Mouse (Mus musculus): ENCODE measurements around the gene Zbtb21. TPM values are rescaled to one million over a fixed set of nuclear protein-coding genes. Genes with fewer than 3 reads are reported as not detected.

Gene Zbtb21
- total RNA-seq, 1 experiment, result 29.6 TPM

DNA sequence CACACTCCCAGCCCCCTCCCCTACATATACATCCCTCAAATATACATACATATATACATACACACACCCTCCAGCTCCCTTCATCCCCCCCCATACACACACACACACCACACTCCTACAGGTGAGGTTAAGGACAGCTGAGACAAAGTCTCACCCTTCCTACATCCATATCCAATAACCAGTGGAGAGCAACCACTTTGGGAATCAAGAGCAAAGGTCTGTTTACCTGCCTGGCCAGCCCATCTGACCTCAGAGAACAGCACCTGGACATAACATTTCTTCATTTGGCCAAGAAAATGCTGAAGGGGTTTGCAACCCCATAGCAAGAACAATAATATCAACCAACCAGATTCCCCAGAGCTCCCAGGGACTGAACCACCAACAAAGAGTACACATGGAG, 56.1 kb downstream of the Zbtb21 start:
- no peak for DNase-seq (ENCODE audit: low read depth, low spot score)
- Histone ChIP-seq H3K9ac (ENCODE audit: insufficient read depth, low read depth, low read length, poor library complexity, severe bottlenecking) (no peak overlapping the region), H3K9me3 (ENCODE audit: control insufficient read depth, insufficient read depth, low read depth, low read length) (no peaks in the 10 kb centered on the region), H3K36me3 (ENCODE audit: control insufficient read depth, insufficient read depth, low read length, poor library complexity, severe bottlenecking) (no peaks in the 10 kb centered on the region), H3K4me1 (ENCODE audit: control insufficient read depth in 2 of 2, insufficient read depth in 2 of 2, low read length in 2 of 2, poor library complexity in 1 of 2) (no peaks in the 10 kb centered on the region), H3K27ac (ENCODE audit: insufficient read depth, low read depth, low read length, poor library complexity, severe bottlenecking) (no peak overlapping the region), H3K4me3 (ENCODE audit: insufficient read depth in 1 of 2, low read depth in 1 of 2, low read length in 2 of 2, poor library complexity in 1 of 2, severe bottlenecking in 1 of 2) (no peak overlapping the region)
- in situ Hi-C loops (cut with MboI; ENCODE audit: low sequenced_read_pairs in 2 of 2, unreplicated experiment in 2 of 2), result no loop called here
- TF ChIP-seq CHD2 (IDR thresholded peaks at IDR 0.05; ENCODE audit: low read depth, low read length) (no peak), MAFK (IDR thresholded peaks at IDR 0.05; ENCODE audit: insufficient read depth, low read depth, low read length) (no peak), ZC3H11A (IDR thresholded peaks at IDR 0.05; ENCODE audit: borderline replicate concordance, low read depth, low read length) (no peak), ZNF384 (IDR thresholded peaks at IDR 0.05; ENCODE audit: low read depth, low read length) (no peak)

DNA sequence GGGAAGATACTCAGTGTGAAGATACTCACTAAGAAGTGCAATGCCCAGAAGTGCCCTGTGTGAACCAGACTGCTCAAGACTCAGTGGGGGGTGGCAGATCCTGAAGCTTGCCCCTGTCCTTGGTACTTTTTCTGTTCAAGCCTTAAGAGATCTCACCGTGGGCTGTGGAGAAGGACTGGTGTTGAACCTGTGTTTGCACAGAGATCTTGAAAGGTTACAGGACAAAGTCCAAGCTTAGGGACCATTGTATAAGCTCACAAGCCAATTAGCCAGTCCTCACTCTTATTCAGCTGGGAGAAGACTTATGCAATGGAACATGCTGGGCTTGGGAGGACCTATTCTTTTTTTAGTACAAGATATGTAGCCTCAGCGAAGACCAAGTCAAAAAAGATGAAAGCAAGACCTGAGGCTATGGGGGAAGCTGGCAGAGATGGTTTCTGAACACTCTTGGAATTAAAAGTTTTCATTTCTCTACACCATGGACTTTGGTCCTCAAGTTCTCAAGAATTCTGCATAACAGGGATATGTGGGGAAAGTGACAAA, 56.9 kb downstream of the Zbtb21 start:
- no peaks in the 10 kb centered on the region for H3K4me1 ChIP-seq (ENCODE audit: control insufficient read depth in 2 of 2, insufficient read depth in 2 of 2, low read length in 2 of 2, poor library complexity in 1 of 2)
- no peak for TF ChIP-seq ZC3H11A (IDR thresholded peaks at IDR 0.05; ENCODE audit: borderline replicate concordance, low read depth, low read length)
- TF ChIP-seq HCFC1 (IDR thresholded peaks at IDR 0.05; ENCODE audit: borderline replicate concordance, insufficient read depth, low read length), result no peak
- no peak for TF ChIP-seq MAFK (IDR thresholded peaks at IDR 0.05; ENCODE audit: insufficient read depth, low read depth, low read length)
- TF ChIP-seq ZNF384 (IDR thresholded peaks at IDR 0.05; ENCODE audit: low read depth, low read length), result no peak
- no peak for TF ChIP-seq CHD2 (IDR thresholded peaks at IDR 0.05; ENCODE audit: low read depth, low read length)
- in situ Hi-C loops (cut with MboI; ENCODE audit: low sequenced_read_pairs in 2 of 2, unreplicated experiment in 2 of 2), result no loop called here
- H3K27ac ChIP-seq (ENCODE audit: insufficient read depth, low read depth, low read length, poor library complexity, severe bottlenecking), result no peak overlapping the region
- H3K9me3 ChIP-seq (ENCODE audit: control insufficient read depth, insufficient read depth, low read depth, low read length), result no peaks in the 10 kb centered on the region
- no peaks in the 10 kb centered on the region for H3K36me3 ChIP-seq (ENCODE audit: control insufficient read depth, insufficient read depth, low read length, poor library complexity, severe bottlenecking)
- no peak overlapping the region for H3K9ac ChIP-seq (ENCODE audit: insufficient read depth, low read depth, low read length, poor library complexity, severe bottlenecking)
- DNase-seq (ENCODE audit: low read depth, low spot score), result no peak
- H3K4me3 ChIP-seq (ENCODE audit: insufficient read depth in 1 of 2, low read depth in 1 of 2, low read length in 2 of 2, poor library complexity in 1 of 2, severe bottlenecking in 1 of 2), result no peak overlapping the region

- no peak for TF ChIP-seq ZNF384 (IDR thresholded peaks at IDR 0.05; ENCODE audit: low read depth, low read length)
- TF ChIP-seq ZC3H11A (IDR thresholded peaks at IDR 0.05; ENCODE audit: borderline replicate concordance, low read depth, low read length), result no peak
- TF ChIP-seq HCFC1 (IDR thresholded peaks at IDR 0.05; ENCODE audit: borderline replicate concordance, insufficient read depth, low read length), result no peak
- TF ChIP-seq MAFK (IDR thresholded peaks at IDR 0.05; ENCODE audit: insufficient read depth, low read depth, low read length), result no peak
- TF ChIP-seq CHD2 (IDR thresholded peaks at IDR 0.05; ENCODE audit: low read depth, low read length), result no peak
- Histone ChIP-seq H3K27ac (ENCODE audit: insufficient read depth, low read depth, low read length, poor library complexity, severe bottlenecking) (no peak overlapping the region), H3K9ac (ENCODE audit: insufficient read depth, low read depth, low read length, poor library complexity, severe bottlenecking) (no peak overlapping the region), H3K9me3 (ENCODE audit: control insufficient read depth, insufficient read depth, low read depth, low read length) (no peaks in the 10 kb centered on the region), H3K36me3 (ENCODE audit: control insufficient read depth, insufficient read depth, low read length, poor library complexity, severe bottlenecking) (no peaks in the 10 kb centered on the region), H3K4me1 (ENCODE audit: control insufficient read depth in 2 of 2, insufficient read depth in 2 of 2, low read length in 2 of 2, poor library complexity in 1 of 2) (no peaks in the 10 kb centered on the region), H3K4me3 (ENCODE audit: insufficient read depth in 1 of 2, low read depth in 1 of 2, low read length in 2 of 2, poor library complexity in 1 of 2, severe bottlenecking in 1 of 2) (no peak overlapping the region)
- DNase-seq (ENCODE audit: low read depth, low spot score), result no peak
- in situ Hi-C loops (cut with MboI; ENCODE audit: low sequenced_read_pairs in 2 of 2, unreplicated experiment in 2 of 2), result no loop called here
Observed at GRCm38 (mm10) chr16:97904035-97904434, 58.4 kb downstream of the Zbtb21 start.

GRCm38 (mm10) chr16:97897346-97898024, 64.9 kb downstream of the Zbtb21 start:
- H3K4me3 ChIP-seq (ENCODE audit: insufficient read depth in 1 of 2, low read depth in 1 of 2, low read length in 2 of 2, poor library complexity in 1 of 2, severe bottlenecking in 1 of 2), result no peak overlapping the region
- no peaks in the 10 kb centered on the region for H3K4me1 ChIP-seq (ENCODE audit: control insufficient read depth in 2 of 2, insufficient read depth in 2 of 2, low read length in 2 of 2, poor library complexity in 1 of 2)
- no peaks in the 10 kb centered on the region for H3K36me3 ChIP-seq (ENCODE audit: control insufficient read depth, insufficient read depth, low read length, poor library complexity, severe bottlenecking)
- no peak overlapping the region for H3K27ac ChIP-seq (ENCODE audit: insufficient read depth, low read depth, low read length, poor library complexity, severe bottlenecking)
- no peak for DNase-seq (ENCODE audit: low read depth, low spot score)
- in situ Hi-C loops (cut with MboI; ENCODE audit: low sequenced_read_pairs in 2 of 2, unreplicated experiment in 2 of 2), result no loop called here
- H3K9me3 ChIP-seq (ENCODE audit: control insufficient read depth, insufficient read depth, low read depth, low read length), result no peaks in the 10 kb centered on the region
- TF ChIP-seq ZC3H11A (IDR thresholded peaks at IDR 0.05; ENCODE audit: borderline replicate concordance, low read depth, low read length) (no peak), ZNF384 (IDR thresholded peaks at IDR 0.05; ENCODE audit: low read depth, low read length) (no peak), CHD2 (IDR thresholded peaks at IDR 0.05; ENCODE audit: low read depth, low read length) (no peak), MAFK (IDR thresholded peaks at IDR 0.05; ENCODE audit: insufficient read depth, low read depth, low read length) (no peak), HCFC1 (IDR thresholded peaks at IDR 0.05; ENCODE audit: borderline replicate concordance, insufficient read depth, low read length) (no peak)
- no peak overlapping the region for H3K9ac ChIP-seq (ENCODE audit: insufficient read depth, low read depth, low read length, poor library complexity, severe bottlenecking)

Other genes with a start within 250 kb of the Zbtb21 start
- gene Ripk4, start 198.8 kb downstream of the Zbtb21 start, total RNA-seq (2012; rRNA removed), result 8.0 and 9.7 TPM in 2 replicates
- gene Prdm15, start 110.8 kb downstream of the Zbtb21 start, total RNA-seq (2012; rRNA removed), result 15.0 and 18.9 TPM in 2 replicates
- gene C2cd2, start within 50 bp of the Zbtb21 start, total RNA-seq (2012; rRNA removed), result 8.1 and 8.2 TPM in 2 replicates
- 42.0 and 51.3 TPM in 2 replicates for gene B230307C23Rik, start 34.7 kb upstream of the Zbtb21 start, total RNA-seq (2012; rRNA removed)
- 9.4 and 10.3 TPM in 2 replicates for gene A630089N07Rik, start 119.8 kb upstream of the Zbtb21 start, total RNA-seq (2012; rRNA removed)

Data from ES-E14 (cell line).